ENCODE assay signal across 12 mouse cellular contexts in the genomic region with DNA sequence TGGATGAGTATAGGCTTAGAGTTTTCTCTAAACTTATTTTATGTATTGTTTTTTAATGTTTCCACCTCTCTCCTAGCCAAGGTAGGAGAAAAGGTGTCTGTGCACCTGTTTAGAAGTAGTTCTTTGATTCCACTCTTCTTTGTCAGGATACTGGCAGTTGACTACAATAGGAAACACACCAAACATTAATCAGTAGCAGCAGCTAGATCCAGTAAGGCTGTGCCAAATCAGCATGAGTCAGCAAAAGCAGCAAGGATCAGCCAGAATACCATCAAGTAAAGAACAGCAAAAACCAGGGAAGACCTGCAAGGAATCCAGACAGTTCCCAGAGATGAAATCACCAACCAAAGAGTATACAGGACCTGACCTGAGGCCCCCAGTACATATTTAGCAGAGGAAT.
"Had no signal": no experiment of that assay in that cellular context is flagged by ENCODE, and none has a peak within 500 bp of the region (broad histone marks: within the 10 kb centered on the region; RNA-seq: fewer than 3 reads in every experiment).

No protein-coding gene starts in this region.

- DNase-seq: kidney, adult 18-20 months; kidney, postnatal 10 days; kidney, postnatal 4 days; liver, embryonic 13.5 days; liver, postnatal 0 days; lung, postnatal 4 days had no signal

- H3K4me1 ChIP-seq: limb, embryonic 10.5 days; liver, embryonic 13.5 days; midbrain, embryonic 12.5 days had no signal

- H3K4me2 ChIP-seq: liver, embryonic 13.5 days; midbrain, embryonic 12.5 days had no signal

- H3K27ac ChIP-seq: left cerebral cortex, adult 2 months; limb, embryonic 10.5 days; liver, embryonic 13.5 days; midbrain, embryonic 12.5 days; stomach, postnatal 0 days had no signal

- H3K27me3 ChIP-seq: liver, embryonic 13.5 days; megakaryocyte, embryonic 14.5 days; midbrain, embryonic 12.5 days had no signal

- H3K4me3 ChIP-seq: left cerebral cortex, adult 2 months; limb, embryonic 10.5 days; liver, embryonic 13.5 days; megakaryocyte, embryonic 14.5 days; midbrain, embryonic 12.5 days had no signal

- ATAC-seq: liver, postnatal 0 days; midbrain, embryonic 16.5 days had no signal

- H3K9me3 ChIP-seq: limb, embryonic 10.5 days; liver, embryonic 13.5 days; megakaryocyte, embryonic 14.5 days; midbrain, embryonic 12.5 days had no signal

- H3K36me3 ChIP-seq: limb, embryonic 10.5 days; liver, embryonic 13.5 days; midbrain, embryonic 12.5 days had no signal

- H3K9ac ChIP-seq: liver, embryonic 13.5 days; liver, postnatal 0 days; midbrain, embryonic 12.5 days had no signal
